Mouse (Mus musculus): ENCODE data around the gene Olfr392. TPM values are rescaled to one million over a fixed set of nuclear protein-coding genes. Genes with fewer than 3 reads are reported as not detected.

Olfr392 gene
- not detected in 2 replicates for total RNA-seq (2017)

- no peak for ATAC-seq (replicated peaks in 1 of 2; ENCODE audit: insufficient read depth in 1 of 2, low FRiP score in 2 of 2, low TSS enrichment in 1 of 2, low read depth in 1 of 2, poor library complexity in 2 of 2, severe bottlenecking in 2 of 2)
Measured at GRCm38 (mm10) chr11:73816949-73817348, at the start of gene Olfr392. Gene Olfr392, minus strand, starts transcription at chr11:73817049.

- ATAC-seq (replicated peaks in 1 of 2; ENCODE audit: insufficient read depth in 1 of 2, low FRiP score in 2 of 2, low TSS enrichment in 1 of 2, low read depth in 1 of 2, poor library complexity in 2 of 2, severe bottlenecking in 2 of 2) = no peak
Measured at GRCm38 (mm10) chr11:73851354-73851753, 34.5 kb upstream of the Olfr392 start, which contains the start of gene Olfr393. Gene Olfr393, minus strand, starts transcription at chr11:73851454.

- ATAC-seq (replicated peaks in 1 of 2; ENCODE audit: insufficient read depth in 1 of 2, low FRiP score in 2 of 2, low TSS enrichment in 1 of 2, low read depth in 1 of 2, poor library complexity in 2 of 2, severe bottlenecking in 2 of 2) = no peak
Measured at GRCm38 (mm10) chr11:73802952-73803351, 13.9 kb downstream of the Olfr392 start, which contains the start of gene Olfr391-ps. Gene Olfr391-ps, minus strand, starts transcription at chr11:73803052.

- no peak for ATAC-seq (replicated peaks in 1 of 2; ENCODE audit: insufficient read depth in 1 of 2, low FRiP score in 2 of 2, low TSS enrichment in 1 of 2, low read depth in 1 of 2, poor library complexity in 2 of 2, severe bottlenecking in 2 of 2)
Measured at GRCm38 (mm10) chr11:73782664-73783063, 34.2 kb downstream of the Olfr392 start, which contains the start of gene Olfr390. Gene Olfr390, plus strand, starts transcription at chr11:73782964.

- ATAC-seq (replicated peaks in 1 of 2; ENCODE audit: insufficient read depth in 1 of 2, low FRiP score in 2 of 2, low TSS enrichment in 1 of 2, low read depth in 1 of 2, poor library complexity in 2 of 2, severe bottlenecking in 2 of 2) = no peak
Measured at GRCm38 (mm10) chr11:73780613-73781012, 36.2 kb downstream of the Olfr392 start, which contains the start of gene Olfr389. Gene Olfr389, minus strand, starts transcription at chr11:73780713.

Other genes with a start within 250 kb of the Olfr392 start
- gene Olfr385, start 224.0 kb downstream of the Olfr392 start, total RNA-seq (2017) = not detected in 2 replicates
- not detected in 2 replicates for gene Olfr384, start 218.5 kb downstream of the Olfr392 start, total RNA-seq (2017)
- not detected in 2 replicates for gene Zfp735, start 128.3 kb downstream of the Olfr392 start, total RNA-seq (2017)
- gene Olfr389, start 36.3 kb downstream of the Olfr392 start, total RNA-seq (2017) = not detected in 2 replicates
- not detected in 2 replicates for gene Olfr390, start 34.1 kb downstream of the Olfr392 start, total RNA-seq (2017)
- gene Olfr391-ps, start 14.0 kb downstream of the Olfr392 start, total RNA-seq (2017) = not detected in 2 replicates
- gene Olfr393, start 34.4 kb upstream of the Olfr392 start, total RNA-seq (2017) = not detected in 2 replicates
- not detected in 2 replicates for gene Olfr394, start 73.7 kb upstream of the Olfr392 start, total RNA-seq (2017)
- gene Olfr395, start 92.2 kb upstream of the Olfr392 start, total RNA-seq (2017) = not detected in 2 replicates
- not detected in 2 replicates for gene Olfr23, start 119.6 kb upstream of the Olfr392 start, total RNA-seq (2017)
- gene Olfr397, start 143.8 kb upstream of the Olfr392 start, total RNA-seq (2017) = not detected in 2 replicates
- not detected in 2 replicates for gene Olfr398, start 173.4 kb upstream of the Olfr392 start, total RNA-seq (2017)
- gene Olfr139, start 239.5 kb upstream of the Olfr392 start, total RNA-seq (2017) = not detected in 2 replicates
- not detected in 2 replicates for gene Olfr399, start 239.6 kb upstream of the Olfr392 start, total RNA-seq (2017)

All from hematopoietic stem cell, adult 5-6 weeks (primary cell).